Mouse (Mus musculus) c-Kit-positive CD71-positive TER-119-negative erythroid progenitor cells, embryonic 14.5 days (primary cell): ENCODE data around the gene Mast4.

Experiments used
- DNase-seq: peaks from one replicate; pipeline ENCODE4 v3.0.0-alpha.2; 2013; ENCODE audit warnings: low read depth

The Mast4 gene

DNA sequence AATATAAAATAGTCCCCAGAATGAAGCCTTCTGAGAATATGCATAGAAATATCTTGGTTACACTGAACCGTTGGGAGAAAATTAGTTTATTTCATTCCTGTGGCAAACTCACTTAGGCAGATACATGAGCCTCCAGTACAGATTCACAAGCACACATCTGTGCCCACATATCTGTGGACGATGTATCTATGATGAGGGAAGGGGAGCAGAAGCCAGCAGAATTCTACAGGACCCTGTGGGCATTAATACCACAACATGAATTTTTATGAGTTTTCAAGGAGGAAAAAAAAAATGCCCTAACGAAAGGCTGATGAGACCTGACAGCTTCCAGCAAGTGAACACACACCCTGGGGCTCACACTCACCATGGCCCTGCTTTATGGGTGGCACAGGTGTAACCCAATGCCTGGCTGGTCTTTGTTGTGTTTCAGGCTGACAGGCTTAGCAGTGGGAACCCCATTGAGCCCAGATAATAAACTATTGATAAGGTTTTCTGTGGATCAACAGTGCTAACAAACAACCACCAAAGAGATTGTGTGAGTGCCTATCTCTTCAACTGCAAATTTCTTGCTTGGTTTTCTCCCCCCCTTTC is 17.4 kb downstream of the Mast4 start:
- DNase-seq = no peak

DNA sequence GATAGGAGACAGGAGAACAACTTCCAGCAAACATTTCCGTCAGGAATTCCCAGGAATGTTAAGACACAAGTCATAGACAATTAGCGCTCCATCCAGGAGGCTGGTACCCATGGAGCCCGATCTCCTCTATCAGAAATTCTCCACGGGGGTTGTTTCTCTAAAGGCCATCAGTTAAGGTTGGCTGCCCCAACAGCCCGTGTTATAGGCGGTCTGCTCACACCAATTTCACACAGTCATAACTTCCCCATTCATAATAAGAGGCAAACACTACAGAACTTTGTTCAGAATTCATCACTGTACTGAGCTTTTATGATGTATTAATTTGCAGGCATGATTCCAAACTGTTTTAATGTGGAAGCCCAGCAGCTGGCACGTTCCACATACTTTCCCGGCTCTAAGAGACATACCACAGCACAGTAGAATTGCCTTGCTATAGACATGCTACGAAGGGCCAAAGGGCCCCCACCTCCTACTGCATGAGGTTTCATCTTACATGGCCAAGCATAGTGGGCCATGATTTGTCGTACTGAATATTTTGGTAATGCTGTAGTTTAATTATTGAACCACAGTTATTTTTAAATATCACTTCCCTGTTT is 19.1 kb downstream of the Mast4 start:
- no peak for DNase-seq

DNA sequence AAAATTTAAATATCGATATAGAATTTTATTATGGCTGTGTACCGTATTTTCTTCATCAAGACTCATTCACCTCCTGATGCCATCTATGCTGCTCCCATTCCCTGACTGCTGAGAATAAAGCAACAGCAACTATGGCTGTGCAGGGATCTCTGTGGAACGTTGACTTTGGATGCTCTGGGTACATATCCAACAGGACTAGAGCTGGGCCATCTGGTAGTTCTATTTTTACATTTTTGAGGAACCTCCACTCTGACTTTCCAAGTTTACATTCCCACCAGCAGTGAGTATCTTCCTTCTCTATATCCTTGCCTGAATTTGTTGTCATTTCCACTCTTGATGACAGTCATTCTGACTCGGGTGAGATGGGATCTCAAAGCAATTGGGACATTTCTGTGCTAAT is 26.0 kb downstream of the Mast4 start:
- DNase-seq = no peak

DNA sequence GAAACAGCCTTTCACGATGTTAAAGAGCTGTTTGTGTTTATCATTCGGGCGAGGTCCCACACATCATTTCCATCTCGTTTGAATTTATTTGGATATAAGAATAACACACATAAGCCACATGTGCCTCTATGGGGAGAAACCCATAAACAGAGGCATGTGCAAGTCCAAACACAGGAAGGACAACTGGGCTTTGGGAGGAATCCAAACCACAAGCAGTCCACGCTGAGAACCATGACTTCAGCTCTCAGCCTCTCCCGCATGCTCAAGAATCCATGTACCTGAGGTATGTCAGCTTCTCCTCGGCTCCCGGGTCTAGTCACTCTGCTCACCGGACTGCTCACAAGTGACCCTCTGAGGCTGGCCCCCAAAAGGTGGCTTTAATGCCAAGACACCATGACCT is 30.5 kb downstream of the Mast4 start:
- DNase-seq = no peak

DNA sequence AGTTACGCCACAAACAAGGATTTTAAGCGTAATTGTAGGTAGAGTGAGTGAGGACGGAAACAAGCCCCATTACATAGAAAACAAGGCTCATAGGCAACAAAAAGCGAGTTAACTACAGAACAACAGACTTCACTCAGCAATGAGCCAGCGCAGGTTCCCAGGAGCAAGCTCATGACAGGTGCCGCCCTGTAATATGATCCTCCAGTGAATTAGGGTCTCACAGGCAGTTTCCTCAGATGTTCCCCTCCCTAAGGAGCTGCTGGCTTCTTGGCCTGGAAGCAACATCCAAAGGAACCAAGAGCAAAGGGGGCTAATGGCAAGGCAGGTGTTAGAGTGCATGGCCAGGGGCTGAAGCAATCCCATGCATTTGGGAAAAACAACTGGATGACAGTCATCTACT is 31.8 kb downstream of the Mast4 start:
- no peak for DNase-seq

DNA sequence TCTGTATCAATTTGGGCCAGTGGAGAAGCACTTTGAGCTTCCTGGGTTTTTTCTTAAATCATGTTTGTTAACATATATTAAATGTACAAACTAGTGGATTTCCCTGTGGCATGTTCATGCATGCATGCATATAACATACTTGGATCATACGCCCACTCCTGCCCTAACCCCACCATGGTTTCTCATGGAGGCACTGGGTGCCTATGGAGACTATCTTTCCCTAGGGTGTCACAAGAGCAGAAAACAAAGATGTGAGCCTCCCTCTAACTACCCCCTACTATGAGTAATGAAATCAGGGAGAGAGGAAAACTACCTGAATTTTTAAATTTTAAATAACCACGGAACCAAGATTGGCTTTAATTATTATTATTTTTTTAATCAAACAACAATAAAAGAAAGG is 32.2 kb downstream of the Mast4 start:
- no peak for DNase-seq

DNA sequence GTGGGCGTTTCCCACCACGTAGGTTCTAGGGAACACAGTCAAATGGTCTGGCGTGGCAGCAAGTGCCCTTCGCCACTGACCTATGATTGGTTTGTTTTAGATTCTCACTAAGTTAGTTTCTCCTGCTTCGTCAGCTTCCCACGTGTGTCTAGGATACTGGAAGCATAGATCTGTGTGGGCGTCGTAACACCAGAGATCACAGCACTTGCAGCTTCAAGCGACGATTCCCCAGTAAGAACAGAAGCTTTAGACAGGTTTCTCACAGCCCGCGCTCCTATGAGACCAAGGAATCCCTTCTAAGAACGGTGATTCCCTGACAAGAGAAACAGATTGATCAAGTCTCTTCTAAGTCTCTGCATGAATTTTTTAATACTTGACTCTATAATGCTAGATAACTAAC is 39.9 kb downstream of the Mast4 start:
- no peak for DNase-seq

DNA sequence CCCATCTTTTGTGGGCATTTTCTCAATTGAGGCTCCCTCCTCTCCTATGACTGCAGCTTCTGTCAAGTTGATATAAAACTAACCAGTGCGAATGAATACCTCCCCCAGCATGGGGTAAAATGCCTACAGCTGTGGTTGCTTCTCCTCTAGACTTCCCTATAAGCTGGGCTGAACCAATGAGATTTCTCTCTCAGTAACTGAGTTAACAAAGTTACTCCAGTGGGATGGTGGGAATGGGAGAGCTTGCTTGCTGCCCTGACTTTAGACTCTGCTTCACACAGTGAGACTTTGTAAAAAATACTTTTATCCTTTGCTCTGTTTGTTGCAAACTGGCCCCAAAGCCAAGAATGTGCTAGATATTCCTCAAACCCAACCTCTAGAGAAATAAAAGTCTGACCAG is 41.2 kb downstream of the Mast4 start:
- no peak for DNase-seq

DNA sequence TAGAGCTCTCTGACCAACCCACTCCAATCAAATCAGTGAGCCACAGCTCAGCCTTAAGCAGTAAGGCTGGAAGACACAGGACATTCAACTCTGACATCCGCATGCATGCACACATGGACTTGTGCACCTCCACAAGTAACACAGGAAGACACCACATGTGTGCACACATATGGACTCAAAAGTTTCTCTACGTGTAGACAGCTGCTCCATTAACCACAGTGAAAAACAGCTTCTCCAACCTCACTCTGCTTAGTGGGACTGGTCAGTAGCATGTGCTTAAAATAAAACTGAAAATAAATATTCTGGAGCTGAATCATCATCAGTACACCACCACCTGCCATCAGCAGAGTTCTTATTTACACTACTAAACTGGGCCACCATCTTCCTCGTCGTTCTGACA is 43.2 kb downstream of the Mast4 start:
- DNase-seq = no peak

DNA sequence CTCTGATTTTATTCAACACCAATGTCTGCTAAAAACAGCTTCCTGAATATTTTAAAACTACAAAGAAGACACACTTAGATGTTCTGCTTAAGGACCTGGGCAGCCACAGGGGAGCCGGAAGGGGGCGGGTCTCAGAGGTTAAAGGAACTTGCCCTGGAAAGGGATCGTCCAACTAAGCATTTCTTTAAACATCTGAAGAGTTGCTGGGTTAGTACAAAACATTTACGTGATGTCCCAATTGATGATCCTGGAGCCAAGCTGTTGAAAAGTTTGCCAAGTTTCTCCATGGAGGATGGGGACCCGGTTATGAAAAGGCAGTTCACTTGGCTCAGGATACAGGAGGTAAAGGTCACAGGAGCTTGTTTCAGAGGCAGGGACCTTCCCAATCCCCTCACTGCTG is 48.5 kb downstream of the Mast4 start:
- DNase-seq = no peak

DNA sequence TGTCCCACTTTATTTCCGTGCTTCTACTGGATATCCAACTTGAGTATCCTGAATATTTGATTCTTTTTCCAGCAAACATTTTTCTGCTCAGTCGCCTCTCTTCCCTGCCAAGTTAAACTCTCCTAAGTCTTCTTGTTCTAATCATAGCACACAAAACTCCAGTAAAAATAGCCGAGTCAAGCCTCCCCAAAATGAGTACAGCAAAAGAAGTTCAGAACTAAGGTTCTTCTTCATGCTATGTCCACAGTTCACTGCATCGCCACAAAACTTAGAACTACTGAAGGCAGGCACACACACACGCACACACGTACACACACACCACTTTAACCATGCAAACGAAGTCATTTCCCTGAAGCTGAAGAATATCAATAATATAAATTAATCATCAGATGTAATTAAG is 49.3 kb downstream of the Mast4 start:
- no peak for DNase-seq

DNA sequence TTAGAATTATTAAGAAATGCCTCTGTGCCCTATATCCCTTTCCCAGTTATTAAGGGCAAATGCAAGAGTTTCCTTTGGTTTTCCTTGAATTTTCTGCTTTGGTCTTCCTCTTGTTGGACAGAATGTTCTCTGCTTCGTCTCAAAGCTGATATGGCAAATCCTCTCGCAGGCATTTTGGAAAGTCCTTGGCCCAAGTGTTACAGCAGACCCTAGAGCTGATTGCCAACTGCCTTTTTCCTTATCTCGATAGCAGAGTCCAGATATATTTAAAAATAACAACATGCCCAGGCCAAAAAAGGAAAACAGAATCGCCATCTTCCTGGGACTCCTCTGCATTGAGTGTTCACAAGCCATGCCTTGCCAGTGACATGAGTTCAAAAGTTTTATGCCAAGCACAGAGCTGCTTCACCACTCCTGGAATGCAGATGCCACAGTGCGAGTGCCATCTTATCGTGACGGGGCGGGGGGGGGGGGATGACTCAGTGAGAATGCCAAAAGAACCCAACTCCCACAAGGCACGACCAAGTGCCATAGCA is 63.4 kb downstream of the Mast4 start:
- DNase-seq = no peak

DNA sequence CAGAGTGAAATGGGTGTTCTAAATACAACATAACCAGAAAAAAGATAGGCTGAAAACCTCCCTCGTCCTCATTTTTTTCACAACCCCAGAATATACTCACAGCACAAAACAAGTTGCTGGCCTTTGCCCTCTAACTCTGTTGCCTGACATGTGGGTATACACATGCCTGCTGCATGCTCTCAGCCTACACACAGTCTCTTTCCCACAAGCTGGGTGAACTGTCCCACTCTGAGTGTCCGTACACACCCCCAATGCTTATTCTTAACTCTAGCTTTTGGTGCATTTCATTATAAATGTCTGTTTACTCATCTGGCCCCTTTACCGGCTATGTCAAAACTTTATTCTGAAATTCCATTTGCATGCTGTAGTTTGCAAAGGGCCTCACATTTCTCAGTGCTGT is 71.6 kb downstream of the Mast4 start:
- DNase-seq = no peak

DNA sequence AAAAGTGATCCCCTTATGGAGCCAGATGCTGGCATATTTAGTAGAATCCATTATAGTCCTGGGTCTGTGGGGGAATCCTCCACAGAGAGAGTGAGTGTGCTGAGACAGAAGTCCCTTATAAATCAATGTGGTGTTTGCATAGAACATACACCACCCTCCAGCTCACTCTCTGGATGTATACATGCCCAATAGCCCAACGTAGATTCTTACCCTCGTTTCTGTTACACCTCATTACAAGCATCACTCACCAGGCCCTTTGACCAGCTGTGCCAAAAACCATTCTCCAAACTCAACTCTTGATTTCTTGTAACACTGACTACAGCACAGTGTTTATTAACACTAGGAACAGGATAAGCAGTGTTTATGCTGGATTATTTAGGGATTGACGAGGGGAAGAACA is 72.2 kb downstream of the Mast4 start:
- DNase-seq = no peak

DNA sequence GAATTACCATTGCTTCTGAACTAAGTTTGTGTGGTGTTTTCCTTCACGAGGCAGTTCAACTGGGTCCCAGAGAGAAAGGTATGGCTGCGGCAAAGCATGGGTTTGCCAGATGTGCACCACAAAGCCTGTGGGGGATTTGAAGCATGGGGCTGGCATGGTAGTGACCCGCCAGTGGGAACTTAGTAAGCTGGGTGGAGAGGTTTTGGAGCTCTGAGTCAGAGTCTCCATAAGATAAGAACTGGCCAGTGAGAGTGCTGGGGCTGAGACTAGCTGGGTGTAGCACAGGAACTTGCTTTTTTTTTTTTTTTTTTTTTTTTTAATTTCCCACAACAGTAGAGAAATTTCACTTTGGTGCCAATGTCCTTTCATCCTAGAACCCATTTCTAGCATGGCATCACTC is 73.9 kb downstream of the Mast4 start:
- no peak for DNase-seq

DNA sequence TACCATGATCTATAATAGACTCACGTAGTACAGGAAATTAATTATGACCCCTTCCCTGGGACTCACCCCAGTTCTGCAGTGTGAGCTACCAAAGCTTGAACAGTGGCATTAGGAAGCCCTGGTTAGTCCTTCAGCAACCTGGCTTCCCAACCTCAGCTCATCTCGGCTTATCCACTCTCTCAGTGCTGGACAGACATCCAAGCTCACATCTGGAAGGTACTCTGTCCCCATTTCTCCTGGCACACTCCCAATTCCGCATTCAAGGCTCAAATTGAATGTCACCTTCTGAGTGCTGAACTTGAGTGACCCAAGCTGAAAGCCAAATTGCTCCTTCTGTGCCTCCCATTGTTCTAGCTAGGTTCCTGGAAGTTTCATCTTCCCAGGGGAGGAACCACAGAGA is 76.2 kb downstream of the Mast4 start:
- DNase-seq = no peak

DNA sequence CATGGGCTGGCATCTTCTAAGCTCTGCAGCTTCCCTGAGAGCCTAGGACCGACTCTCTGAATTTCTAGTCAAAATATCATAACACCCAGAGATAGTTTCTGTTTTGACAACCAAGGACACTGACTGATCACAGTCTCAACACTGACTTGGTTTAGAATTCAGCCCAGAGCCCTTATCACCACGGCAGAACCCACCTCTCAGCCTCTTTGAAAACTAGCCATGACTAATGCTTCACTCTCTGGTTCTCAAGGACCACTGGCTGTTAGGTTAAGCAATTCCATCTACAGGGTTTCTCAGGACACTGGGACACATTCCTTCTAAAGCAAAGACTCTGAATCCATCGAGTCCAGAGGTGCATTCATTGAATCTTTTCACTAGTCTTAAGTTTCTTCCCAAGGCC is 79.4 kb downstream of the Mast4 start:
- DNase-seq = no peak

DNA sequence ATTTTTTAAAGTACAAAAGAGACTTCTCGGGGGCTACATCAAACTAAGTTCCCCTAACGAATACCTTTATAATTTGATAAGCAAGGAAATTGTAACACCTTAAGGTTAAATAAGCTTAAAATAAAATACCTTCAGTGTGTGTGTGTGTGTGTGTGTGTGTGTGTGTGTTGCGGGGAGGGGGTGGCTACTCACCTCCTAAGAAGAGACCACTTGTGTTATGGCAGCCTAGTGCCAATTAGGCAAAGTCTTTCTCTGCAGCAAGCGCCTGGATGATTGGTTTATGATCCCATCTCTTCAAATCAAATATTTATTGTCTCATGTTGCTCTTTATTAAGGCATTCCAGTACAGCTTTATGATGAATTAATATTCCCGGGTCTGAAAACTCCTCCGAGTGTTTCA is 81.2 kb downstream of the Mast4 start:
- DNase-seq = no peak

DNA sequence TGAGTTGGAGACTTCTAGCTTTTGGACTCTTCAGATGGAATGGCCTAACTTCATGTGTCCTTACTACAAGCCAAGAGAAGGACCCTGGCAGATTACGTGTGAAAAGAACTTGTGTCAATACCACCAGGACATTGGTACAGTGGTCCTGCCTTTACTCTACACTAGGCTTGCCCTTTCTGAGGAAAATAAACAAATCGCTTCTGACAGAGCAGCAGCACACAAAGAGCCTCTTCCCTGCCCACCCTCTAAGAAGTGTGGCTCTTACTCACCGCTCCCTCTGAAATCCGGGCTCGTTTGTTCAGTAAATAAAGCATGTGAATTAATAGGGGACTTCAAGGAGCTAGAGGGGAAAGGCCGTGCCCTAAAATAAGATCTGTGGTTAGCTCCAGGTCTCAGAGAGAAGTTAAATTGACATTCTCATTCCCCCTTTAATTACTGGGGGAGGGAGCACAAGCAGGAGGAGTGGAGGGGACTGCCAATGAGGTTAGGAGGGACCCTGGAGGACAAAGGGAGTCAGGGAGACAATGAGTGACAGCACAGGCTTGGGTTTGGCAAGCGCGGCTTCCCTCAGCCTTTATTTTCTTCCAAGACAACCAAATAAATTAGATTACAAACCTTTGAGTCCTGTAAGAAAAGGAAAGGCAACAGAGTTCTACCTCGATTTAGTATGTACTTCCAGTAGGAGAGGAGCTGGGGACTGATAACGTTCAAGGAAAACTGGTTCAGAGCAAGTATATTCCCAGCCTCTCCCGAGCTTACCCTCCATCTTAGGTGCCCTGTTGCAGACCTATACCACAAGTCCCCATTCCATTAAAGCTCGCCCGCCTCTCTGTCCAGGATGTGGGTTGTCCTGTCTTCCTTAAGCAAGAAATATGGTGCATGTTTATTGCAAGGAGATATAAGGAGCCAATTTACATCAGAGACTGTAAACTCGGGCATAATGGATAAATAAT is 85.9 kb downstream of the Mast4 start:
- no peak for DNase-seq

DNA sequence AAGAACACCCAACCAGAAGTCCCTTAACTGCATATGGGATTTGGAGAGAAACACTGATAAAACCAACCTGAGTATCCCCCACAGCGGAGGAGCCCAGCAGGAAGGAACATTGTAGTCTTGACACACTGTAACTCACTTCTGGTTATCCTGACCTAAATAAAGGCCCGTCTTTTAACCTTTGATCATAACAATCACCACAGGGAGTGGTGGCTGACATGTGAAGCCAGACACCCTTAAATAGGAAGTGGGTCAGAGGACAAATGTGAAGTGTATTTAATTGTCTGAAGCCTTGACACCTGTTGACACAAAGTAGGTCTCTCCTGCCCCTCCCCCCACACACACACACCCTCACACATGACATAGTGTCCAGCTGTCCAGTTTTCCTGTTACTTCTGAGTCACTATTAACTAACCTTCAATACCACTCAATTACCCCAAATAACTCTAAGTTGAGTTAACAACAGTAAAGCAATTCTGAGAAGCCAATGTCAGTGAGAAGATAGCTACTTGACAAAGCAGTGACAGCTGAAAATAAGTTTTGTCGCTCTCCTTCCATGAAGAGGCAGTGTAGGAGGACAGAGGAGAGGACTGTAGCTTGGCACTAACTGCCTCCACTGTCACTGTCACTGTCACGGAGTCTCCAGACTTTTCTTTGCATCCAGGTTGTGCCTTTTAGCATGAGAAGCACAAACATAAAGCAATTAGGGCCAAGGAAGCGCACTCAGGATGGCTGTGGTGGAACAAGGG is 87.2 kb downstream of the Mast4 start:
- DNase-seq = no peak

DNA sequence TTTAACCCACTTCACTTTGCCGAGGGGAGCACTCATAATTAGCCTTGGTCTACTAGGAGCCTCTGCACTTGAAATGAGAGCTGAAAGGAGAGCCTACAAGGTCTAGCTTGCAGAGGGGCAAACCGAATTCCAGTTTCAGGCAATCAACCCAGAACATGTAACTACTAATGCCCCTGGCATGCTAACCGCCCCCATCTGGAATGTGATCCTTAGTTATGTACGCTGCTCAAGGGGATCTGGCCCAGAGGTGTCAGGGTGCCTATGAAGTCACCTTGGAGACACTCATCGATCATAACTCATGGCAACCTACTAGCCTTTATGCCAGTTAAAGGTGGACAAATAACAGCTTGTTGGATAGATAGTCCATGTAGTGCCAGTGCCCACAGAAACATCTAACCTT is 88.9 kb downstream of the Mast4 start:
- no peak for DNase-seq

DNA sequence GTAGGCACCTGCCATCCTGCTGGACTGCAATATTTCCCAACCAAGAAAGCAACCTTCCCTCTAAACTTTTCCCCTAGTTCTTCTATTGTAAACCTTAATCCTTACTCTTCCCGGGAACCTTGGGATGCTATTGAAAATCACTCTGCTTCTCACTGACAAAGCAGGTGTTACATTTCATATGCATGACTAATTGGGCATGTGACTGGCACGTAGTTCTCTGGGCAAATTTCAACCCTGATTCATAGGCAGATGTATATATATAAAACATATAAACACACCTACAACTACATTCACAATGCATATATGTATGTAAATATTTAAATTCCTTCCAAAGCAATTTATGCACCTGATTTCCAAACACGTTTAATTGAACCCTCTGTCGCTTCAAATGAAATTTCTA is 90.2 kb downstream of the Mast4 start:
- DNase-seq = no peak
